Mouse (Mus musculus) G1E (cell line): Measurements from ENCODE around the gene D17Wsu92e. TPM values are rescaled to one million over a fixed set of nuclear protein-coding genes. Genes with fewer than 3 reads are reported as not detected.
"Not testable (repeated sequence)": the region's sequence is repeated elsewhere in the genome, so short reads cannot be mapped to it uniquely, and the experiment has no call there.

Source experiments
- ATAC-seq: 2 replicates; pipeline ENCODE4 v1.8.0; 2016; ENCODE audit warnings: mild to moderate bottlenecking; ENCODE audit not compliant: insufficient number of reproducible peaks, poor library complexity, low FRiP score, severe bottlenecking; ENCODE audit errors: extremely low read depth
- DNase-seq: peaks from one replicate; pipeline ENCODE4 v3.0.0; 2012; ENCODE audit warnings: low spot score
- H3K27me3 ChIP-seq: 2 replicates; pipeline ENCODE4 v1.6.1; 2012; ENCODE audit warnings: mild to moderate bottlenecking, low read length, inconsistent platforms; ENCODE audit not compliant: insufficient read depth
- H3K36me3 ChIP-seq: replicated peaks from 2 replicates; pipeline ENCODE3; 2012; ENCODE audit warnings: mild to moderate bottlenecking, inconsistent platforms
- H3K4me1 ChIP-seq: 2 replicates; pipeline ENCODE4 v1.6.1; 2012; ENCODE audit warnings: low read depth, low read length, inconsistent platforms, mixed read lengths; ENCODE audit not compliant: insufficient read depth
- H3K4me3 ChIP-seq: 2 replicates; pipeline ENCODE4 v1.5.1; 2012; ENCODE audit warnings: low read depth, mild to moderate bottlenecking, inconsistent platforms, low read length, moderate library complexity, mixed read lengths
- H3K9me3 ChIP-seq: replicated peaks from 2 replicates; pipeline ENCODE4 v1.6.1; 2012; ENCODE audit warnings: inconsistent platforms
- CTCF ChIP-seq: IDR thresholded peaks from 2 replicates; pipeline ENCODE4 v1.5.1; 2012; ENCODE audit warnings: low read depth, low read length, inconsistent platforms, mixed read lengths
- GATA1 ChIP-seq: IDR thresholded peaks from 2 replicates; pipeline ENCODE4 v1.6.1; 2012; ENCODE audit warnings: borderline replicate concordance, low read length, inconsistent platforms, mixed read lengths
- GATA2 ChIP-seq: IDR thresholded peaks from 2 replicates; pipeline ENCODE4 v1.6.1; 2012; ENCODE audit warnings: low read depth, low read length, inconsistent platforms, borderline replicate concordance
- POLR2AphosphoS5 ChIP-seq: IDR thresholded peaks from 2 replicates; pipeline ENCODE4 v1.6.1; 2012; ENCODE audit warnings: low read depth, low read length, inconsistent platforms; ENCODE audit not compliant: insufficient replicate concordance
- TAL1 ChIP-seq: conservative IDR thresholded peaks from 2 replicates; pipeline ENCODE4 v1.6.1; 2012; ENCODE audit warnings: low read depth, low read length, inconsistent platforms, mixed read lengths
- polyA plus RNA-seq: library from polyadenylated mRNA; stranded (reverse); fragments of >175 nt; gene quantifications from 2 replicates; pipeline ENCODE4 v1.2.3, GENCODE M21; 2012
- total RNA-seq, 2 experiments: library from RNA; stranded (forward) in 1 of 2; stranded (reverse) in 1 of 2; fragments of 200-1000 nt in 1 of 2; fragments of >200 nt in 1 of 2; fragmentation: Nextera tagmentation in 1 of 2; gene quantifications; 2 replicates each; pipeline ENCODE4 v1.2.3; 2014 to 2017

Gene D17Wsu92e
- total and polyA plus RNA-seq, 3 experiments: 60.2 to 84.4 (median 65.3) TPM

GRCm38 (mm10) chr17:27856265-27856797, 35.9 kb upstream of the D17Wsu92e start, which contains the start of gene Uhrf1bp1:
Gene Uhrf1bp1 (plus strand): TSS chr17:27856441.
- 0 out of 2 replicates have a peak, but pooled peaks have one; percentile 26 for ATAC-seq
- H3K27me3 ChIP-seq: no peaks in the 10 kb centered on the region

DNA sequence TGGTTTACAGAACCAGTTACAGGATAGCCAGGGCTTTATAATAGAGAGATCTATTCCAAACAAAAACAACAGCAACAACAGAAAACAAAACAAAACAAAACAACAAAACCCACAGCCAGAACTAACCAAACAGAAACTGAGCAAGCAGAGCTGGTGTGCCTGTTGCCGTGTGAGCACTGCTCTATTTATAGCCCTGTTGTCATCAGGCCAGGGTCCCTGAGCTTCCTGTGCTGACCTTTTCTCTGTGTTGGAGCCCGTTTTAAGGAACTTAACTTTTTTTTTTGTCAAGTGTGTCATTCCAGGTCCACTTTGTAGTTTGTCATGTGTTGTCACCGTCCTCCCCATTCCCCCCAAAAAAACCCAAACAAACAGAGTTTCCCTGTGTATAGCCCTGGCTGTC, 30.6 kb upstream of the D17Wsu92e start:
- H3K4me3 ChIP-seq: no peak overlapping the region
- no peak for TF ChIP-seq CTCF
- TF ChIP-seq POLR2AphosphoS5: no peak
- TF ChIP-seq GATA1: no peak
- TF ChIP-seq GATA2: no peak
- TF ChIP-seq TAL1: no peak
- no peaks in the 10 kb centered on the region for H3K9me3 ChIP-seq
- H3K27me3 ChIP-seq: no peaks in the 10 kb centered on the region
- peaks cover 91% of the 10 kb centered on the region for H3K36me3 ChIP-seq
- no peaks in the 10 kb centered on the region; the same call in 1 of the 2 replicates for H3K4me1 ChIP-seq
- no peak for ATAC-seq
- DNase-seq: no peak

More at GRCm38 (mm10) chr17:27856265-27856797, 35.9 kb upstream of the D17Wsu92e start, which contains the start of gene Uhrf1bp1:
- Histone ChIP-seq H3K36me3 (peaks cover 66% of the 10 kb centered on the region), H3K4me3 (peak within 1 kb of the TSS; percentile 98), H3K4me1 (peaks cover 35% of the 10 kb centered on the region), H3K9me3 (no peaks in the 10 kb centered on the region)
- DNase-seq: peak; percentile 83
- TF ChIP-seq TAL1: no peak
- no peak for TF ChIP-seq GATA2
- no peak for TF ChIP-seq GATA1
- TF ChIP-seq POLR2AphosphoS5: no peak
- TF ChIP-seq CTCF: no peak

DNA sequence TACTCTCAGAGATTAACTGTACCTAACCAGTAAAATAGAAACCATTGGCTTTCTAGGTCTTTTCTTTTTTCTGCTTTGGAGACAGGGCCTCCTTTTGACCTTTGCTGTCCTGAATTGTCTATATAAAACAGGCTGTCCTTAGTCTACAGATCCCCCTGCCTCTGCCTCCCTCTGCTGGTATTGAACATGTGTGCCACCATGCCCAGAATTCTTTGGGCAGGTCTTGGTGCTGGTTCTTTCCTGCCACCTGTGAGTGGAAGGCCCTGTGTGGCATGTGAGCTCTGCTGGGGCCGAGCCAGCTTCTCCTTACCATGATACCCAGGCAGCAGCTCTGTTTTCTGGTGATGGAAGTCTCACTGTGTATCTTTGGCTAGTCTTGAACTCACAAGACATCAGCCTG, 27.9 kb upstream of the D17Wsu92e start:
- TF ChIP-seq GATA2 (no peak), POLR2AphosphoS5 (no peak), TAL1 (no peak), GATA1 (no peak), CTCF (no peak)
- H3K27me3 ChIP-seq: no peaks in the 10 kb centered on the region
- H3K4me1 ChIP-seq: no peaks in the 10 kb centered on the region; the same call in 1 of the 2 replicates
- H3K36me3 ChIP-seq: peaks cover 94% of the 10 kb centered on the region
- no peaks in the 10 kb centered on the region for H3K9me3 ChIP-seq
- no peak for DNase-seq
- no peak for ATAC-seq
- H3K4me3 ChIP-seq: no peak overlapping the region

DNA sequence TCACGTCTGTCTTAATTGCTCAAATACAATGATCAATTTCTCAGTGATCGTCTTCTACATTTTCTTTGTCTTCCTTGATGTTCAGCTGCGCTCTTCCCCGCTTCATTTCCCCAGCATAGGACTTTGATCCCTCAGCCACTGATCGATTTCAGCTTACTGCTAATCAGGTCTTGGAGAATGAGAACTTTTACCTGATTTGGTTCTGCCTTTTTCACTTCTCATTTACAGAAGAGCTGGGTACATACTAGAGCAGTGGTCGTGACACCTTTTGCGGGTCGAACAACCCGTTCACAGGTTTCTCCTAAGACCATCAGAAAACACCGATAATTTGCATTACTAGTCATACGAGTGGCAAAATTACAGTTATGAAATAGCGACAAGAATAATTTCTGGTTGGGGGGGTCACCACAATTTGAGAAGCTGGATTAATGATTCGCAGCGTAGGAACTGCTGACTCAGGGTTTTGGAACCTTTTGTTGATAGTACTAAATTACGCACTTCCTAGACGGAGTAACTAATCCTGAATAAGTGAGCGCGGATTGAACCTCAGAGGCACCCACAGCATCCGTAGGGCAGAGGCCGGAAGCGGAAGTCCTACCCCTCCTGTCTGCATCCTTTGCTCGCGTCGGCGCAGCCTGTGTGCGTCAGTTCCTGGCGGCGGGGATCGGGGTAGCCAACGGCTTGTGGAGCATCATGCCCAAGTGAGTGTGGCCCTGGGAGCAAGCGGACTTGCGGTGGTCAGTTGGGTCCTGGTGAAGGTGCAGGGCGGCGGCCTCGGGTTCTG, 19.2 kb upstream of the D17Wsu92e start:
- Histone ChIP-seq H3K27me3 (peaks cover 6% of the 10 kb centered on the region), H3K9me3 (no peaks in the 10 kb centered on the region), H3K36me3 (peaks cover 34% of the 10 kb centered on the region), H3K4me3 (peak overlapping the region; percentile 99), H3K4me1 (peaks cover 33% of the 10 kb centered on the region)
- ATAC-seq (peak; percentile 99), DNase-seq (peak; percentile 81)
- TF ChIP-seq GATA1 (no peak), POLR2AphosphoS5 (no peak), TAL1 (no peak), GATA2 (no peak), CTCF (no peak)

GRCm38 (mm10) chr17:27837850-27838249, 17.4 kb upstream of the D17Wsu92e start, which contains the start of gene Snrpc:
Gene Snrpc (plus strand): TSS chr17:27838150.
- Histone ChIP-seq H3K36me3 (peaks cover 18% of the 10 kb centered on the region), H3K27me3 (peaks cover 16% of the 10 kb centered on the region), H3K4me1 (peaks cover 33% of the 10 kb centered on the region)
- DNase-seq, H3K4me3 ChIP-seq, ATAC-seq, H3K9me3 ChIP-seq: not testable (repeated sequence)

- Histone ChIP-seq H3K9me3 (no peaks in the 10 kb centered on the region), H3K36me3 (no peaks in the 10 kb centered on the region), H3K4me3 (no peak overlapping the region), H3K4me1 (peaks cover 21% of the 10 kb centered on the region), H3K27me3 (peaks cover 27% of the 10 kb centered on the region)
- TF ChIP-seq POLR2AphosphoS5 (no peak), TAL1 (no peak), GATA2 (no peak), CTCF (0 out of 2 replicates have a peak, but pooled peaks have one; percentile 17)
- DNase-seq (no peak), ATAC-seq (no peak)
Measured at GRCm38 (mm10) chr17:27830411-27830810, 10.0 kb upstream of the D17Wsu92e start.

DNA sequence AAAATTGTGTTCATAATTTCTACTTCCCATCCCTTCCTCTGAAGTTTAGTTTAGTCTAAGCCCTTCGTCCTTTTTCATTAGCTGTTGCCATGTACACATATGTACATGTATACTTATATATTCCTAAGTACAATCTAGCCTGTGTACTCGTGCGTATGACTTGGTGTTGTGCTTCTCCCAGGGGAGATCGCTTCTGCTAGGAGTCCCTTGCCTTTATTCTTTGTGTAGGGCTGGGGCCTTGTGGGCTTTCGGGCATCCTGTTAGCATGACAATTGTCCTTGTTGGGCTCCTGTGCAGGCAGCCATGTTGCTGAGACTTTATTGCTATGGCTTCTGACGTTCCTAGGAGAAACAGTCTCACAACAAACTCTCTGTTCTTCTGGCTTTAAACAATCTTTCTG, 7.1 kb upstream of the D17Wsu92e start:
- Histone ChIP-seq H3K27me3 (peaks cover 15% of the 10 kb centered on the region), H3K4me3 (no peak overlapping the region), H3K4me1 (peaks cover 31% of the 10 kb centered on the region), H3K9me3 (no peaks in the 10 kb centered on the region), H3K36me3 (no peaks in the 10 kb centered on the region)
- DNase-seq: no peak
- no peak for ATAC-seq
- no peak for TF ChIP-seq POLR2AphosphoS5
- TF ChIP-seq CTCF: no peak
- no peak for TF ChIP-seq GATA1
- no peak for TF ChIP-seq TAL1
- TF ChIP-seq GATA2: no peak
